Mouse (Mus musculus) heart, embryonic 15.5 days (tissue): ENCODE results near the gene Rln1. TPM values are rescaled to one million over a fixed set of nuclear protein-coding genes. Genes with fewer than 3 reads are reported as not detected.

Experiments
- ATAC-seq: fragments of 200-750 bp; cut with Nextera tagmentation; replicated peaks from 2 replicates; pipeline ENCODE4 v1.8.0; 2017; ENCODE audit warnings: low read depth, moderate TSS enrichment; ENCODE audit not compliant: insufficient number of reproducible peaks, insufficient read depth, low FRiP score
- H3K27ac ChIP-seq: fragments of 300-500 bp; sonication (generic); 2 replicates; pipeline ENCODE4 v1.5.1; 2015; ENCODE audit warnings: mild to moderate bottlenecking, inconsistent platforms
- H3K27me3 ChIP-seq: fragments of 300-500 bp; sonication (generic); 2 replicates; pipeline ENCODE4 v1.6.1; 2015; ENCODE audit warnings: inconsistent platforms
- H3K36me3 ChIP-seq: fragments of 300-500 bp; sonication (generic); 2 replicates; pipeline ENCODE4 v1.6.1; 2015; ENCODE audit warnings: mild to moderate bottlenecking, inconsistent platforms
- H3K4me1 ChIP-seq: fragments of 300-500 bp; sonication (generic); replicated peaks from 2 replicates; pipeline ENCODE4 v1.6.1; 2015; ENCODE audit warnings: inconsistent platforms
- H3K4me2 ChIP-seq: fragments of 300-500 bp; sonication (generic); 2 replicates; pipeline ENCODE4 v1.6.1; 2015; ENCODE audit warnings: inconsistent platforms, mild to moderate bottlenecking, moderate library complexity
- H3K4me3 ChIP-seq: fragments of 300-500 bp; sonication (generic); 2 replicates; pipeline ENCODE4 v1.5.1; 2015; ENCODE audit warnings: mild to moderate bottlenecking, inconsistent platforms
- H3K9ac ChIP-seq: fragments of 300-500 bp; sonication (generic); 2 replicates; pipeline ENCODE4 v1.6.1; 2015; ENCODE audit warnings: mild to moderate bottlenecking, inconsistent platforms
- H3K9me3 ChIP-seq: fragments of 300-500 bp; sonication (generic); replicated peaks from 2 replicates; pipeline ENCODE4 v1.6.1; 2016; ENCODE audit warnings: inconsistent platforms
- WGBS: fragments of 180-500 bp; shearing (Covaris S2); methylation state at CpG from one replicate; pipeline ENCODE4 v1.1.7; 2015; ENCODE audit warnings: mixed read lengths; 5-methylcytosine and 5-hydroxymethylcytosine counted together
- polyA plus RNA-seq: library from polyadenylated mRNA; unstranded; fragments of >200 nt; fragmentation: Nextera tagmentation; extraction: Ambion mirVana; gene quantifications from 2 replicates; pipeline ENCODE4 v1.2.1, GENCODE M21; 2015

Gene Rln1
- polyA plus RNA-seq, 1 experiment from 2014 or later = 0.18 TPM

DNA sequence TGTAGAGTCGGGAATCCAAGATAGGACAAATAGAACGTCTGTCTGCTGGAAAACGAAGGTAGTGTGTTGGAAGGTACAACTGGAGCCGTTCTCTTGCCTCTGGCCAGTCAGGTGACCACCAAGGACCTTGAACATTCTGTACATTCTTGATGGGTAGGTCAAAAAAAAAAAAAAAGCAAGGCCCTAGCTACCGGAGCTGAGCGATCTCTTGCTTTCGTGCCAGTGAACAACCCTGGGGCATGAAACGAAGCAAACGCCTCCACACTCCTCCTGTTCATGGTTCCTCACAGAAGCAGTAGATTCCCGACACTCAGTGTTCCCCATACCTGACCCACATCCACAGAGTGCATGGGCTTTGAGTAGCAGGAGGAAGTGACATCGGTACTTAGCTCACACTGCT lies 21.8 kb upstream of the Rln1 start:
- Histone ChIP-seq H3K4me3 (no peak overlapping the region), H3K9me3 (no peaks in the 10 kb centered on the region), H3K27me3 (no peaks in the 10 kb centered on the region), H3K9ac (no peak overlapping the region), H3K4me1 (peaks cover 15% of the 10 kb centered on the region), H3K36me3 (no peaks in the 10 kb centered on the region; the same call in 1 of the 2 replicates), H3K27ac (no peak overlapping the region), H3K4me2 (no peak overlapping the region)
- 80% methylated on average over 11 of the region's 11 CpGs for WGBS
- no peak for ATAC-seq

DNA sequence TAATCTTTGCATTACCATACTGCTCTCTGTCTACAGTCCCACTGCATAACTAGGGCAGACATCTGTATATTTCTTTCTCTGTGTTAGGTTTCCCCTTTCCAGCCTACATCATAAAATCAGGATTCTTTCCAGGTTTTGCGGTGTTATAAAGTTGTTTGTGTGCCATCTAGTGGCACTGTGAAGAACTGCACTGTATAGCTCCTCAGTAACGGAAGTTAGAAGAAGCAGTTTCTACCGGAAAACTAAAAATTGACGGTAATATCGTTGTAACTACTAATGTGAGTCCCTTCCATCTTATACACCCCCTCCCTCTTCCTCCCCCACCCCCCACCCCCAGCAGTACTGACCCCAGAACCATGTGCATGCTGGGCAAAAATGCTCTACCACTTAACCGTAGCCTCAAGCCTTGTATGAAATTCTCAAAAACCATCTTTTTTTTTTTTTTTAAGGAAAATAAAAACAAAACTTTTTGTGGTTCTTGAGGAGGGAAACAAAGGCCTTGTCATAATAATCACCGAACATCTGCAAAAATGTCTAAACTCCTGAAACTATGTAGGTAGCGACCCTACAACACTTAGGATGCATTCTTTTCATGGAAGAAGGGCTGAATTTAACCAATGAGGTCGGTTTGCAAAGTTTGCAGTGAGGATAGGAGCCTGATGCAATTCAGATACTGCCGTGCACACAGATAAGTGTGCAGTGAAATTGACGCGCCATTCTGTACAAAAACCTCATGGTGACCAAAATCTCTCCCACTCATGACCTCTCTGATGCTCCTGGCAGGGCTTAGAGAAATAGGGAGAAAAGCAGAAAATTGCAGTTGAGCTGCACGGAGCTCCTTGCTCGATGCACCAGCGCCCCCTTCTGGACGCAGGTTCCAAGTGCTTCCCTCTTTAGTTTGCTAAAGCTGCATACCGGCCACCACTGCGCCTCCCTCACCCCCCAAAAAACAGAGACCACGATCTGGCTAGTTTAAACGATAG lies 20.7 kb upstream of the Rln1 start:
- 3% methylated on average over 20 of the region's 20 CpGs for WGBS
- peaks cover 6% of the 10 kb centered on the region for H3K4me1 ChIP-seq
- H3K4me3 ChIP-seq = peak overlapping the region; percentile 47
- peak overlapping the region; percentile 87 for H3K4me2 ChIP-seq
- no peaks in the 10 kb centered on the region for H3K27me3 ChIP-seq
- 0 out of 2 replicates have a peak, but pooled peaks have one; percentile 55 for ATAC-seq
- H3K36me3 ChIP-seq = no peaks in the 10 kb centered on the region; the same call in 1 of the 2 replicates
- H3K9me3 ChIP-seq = no peaks in the 10 kb centered on the region
- H3K9ac ChIP-seq = peak overlapping the region; percentile 33
- 0 out of 2 replicates have a peak overlapping the region, but pooled peaks have one; percentile 15 for H3K27ac ChIP-seq

GRCm38 (mm10) chr19:29350991-29351390 lies 16.5 kb upstream of the Rln1 start:
- Histone ChIP-seq H3K9ac (no peak overlapping the region), H3K4me3 (no peak overlapping the region), H3K4me2 (no peak overlapping the region), H3K27ac (no peak overlapping the region), H3K36me3 (peaks cover 3% of the 10 kb centered on the region; the same call in 1 of the 2 replicates), H3K27me3 (no peaks in the 10 kb centered on the region), H3K9me3 (no peaks in the 10 kb centered on the region), H3K4me1 (peaks cover 3% of the 10 kb centered on the region)
- 52% methylated on average over 5 of the region's 5 CpGs for WGBS
- no peak for ATAC-seq

GRCm38 (mm10) chr19:29345636-29346035 lies 11.2 kb upstream of the Rln1 start:
- WGBS = 77% methylated on average over 6 of the region's 6 CpGs
- no peak overlapping the region for H3K4me2 ChIP-seq

GRCm38 (mm10) chr19:29344868-29345267 lies 10.4 kb upstream of the Rln1 start:
- no peak for ATAC-seq
- Histone ChIP-seq H3K9ac (no peak overlapping the region), H3K27me3 (no peaks in the 10 kb centered on the region), H3K4me2 (no peak overlapping the region), H3K4me3 (no peak overlapping the region), H3K4me1 (no peaks in the 10 kb centered on the region), H3K27ac (no peak overlapping the region), H3K9me3 (no peaks in the 10 kb centered on the region), H3K36me3 (peaks cover 1% of the 10 kb centered on the region; the same call in 1 of the 2 replicates)

More at GRCm38 (mm10) chr19:29345636-29346035, 11.2 kb upstream of the Rln1 start:
- no peak overlapping the region for H3K4me3 ChIP-seq
- no peaks in the 10 kb centered on the region for H3K27me3 ChIP-seq
- ATAC-seq = no peak
- no peak overlapping the region for H3K27ac ChIP-seq
- H3K4me1 ChIP-seq = no peaks in the 10 kb centered on the region
- peaks cover 3% of the 10 kb centered on the region; the same call in 1 of the 2 replicates for H3K36me3 ChIP-seq
- H3K9me3 ChIP-seq = no peaks in the 10 kb centered on the region
- H3K9ac ChIP-seq = no peak overlapping the region

DNA sequence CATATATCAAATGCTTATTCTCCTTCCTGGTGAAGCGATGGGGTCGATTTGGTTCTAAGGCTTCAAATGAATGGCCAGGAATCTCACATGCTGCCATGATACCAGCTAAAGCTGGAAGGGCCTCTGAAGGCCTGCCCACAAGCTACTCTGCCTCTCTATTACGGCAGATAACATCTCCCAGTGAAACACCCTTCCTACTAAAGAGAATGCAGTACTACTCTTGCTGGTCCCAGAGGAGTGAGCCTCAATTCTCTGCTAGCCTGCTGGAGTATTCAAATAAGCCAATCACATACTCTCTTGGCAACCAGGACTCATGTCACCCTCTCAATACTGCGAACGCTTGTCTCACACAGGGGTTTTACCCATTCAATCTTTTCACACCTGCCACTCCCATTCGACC lies 7.8 kb upstream of the Rln1 start:
- no peak overlapping the region for H3K4me3 ChIP-seq
- 63% methylated on average over 6 of the region's 6 CpGs for WGBS
- no peak overlapping the region for H3K27ac ChIP-seq
- no peak overlapping the region for H3K4me2 ChIP-seq
- no peaks in the 10 kb centered on the region for H3K27me3 ChIP-seq
- H3K4me1 ChIP-seq = no peaks in the 10 kb centered on the region
- H3K9ac ChIP-seq = no peak overlapping the region
- no peaks in the 10 kb centered on the region for H3K36me3 ChIP-seq
- H3K9me3 ChIP-seq = no peaks in the 10 kb centered on the region
- ATAC-seq = no peak

DNA sequence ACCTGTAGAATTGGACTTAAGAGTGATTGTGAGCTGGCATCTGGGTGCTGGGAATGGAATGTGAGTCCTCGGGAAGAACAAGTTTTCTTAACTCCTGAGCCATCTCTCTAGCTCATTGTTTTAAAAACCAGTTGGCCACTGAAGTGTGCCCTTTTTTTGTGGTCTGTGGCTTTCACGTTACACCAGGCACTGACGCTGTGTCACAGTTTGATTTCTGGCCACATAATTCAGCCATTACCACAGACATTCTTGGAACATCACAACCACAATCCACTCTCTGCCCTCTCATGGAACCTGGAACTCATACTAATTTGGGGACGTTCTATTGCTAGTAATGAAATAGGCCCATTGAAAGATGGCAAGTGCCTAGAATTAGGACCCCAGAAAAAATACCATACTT lies 6.6 kb upstream of the Rln1 start:
- no peak for ATAC-seq
- H3K4me3 ChIP-seq = no peak overlapping the region
- WGBS = 78% methylated on average over 4 of the region's 4 CpGs

DNA sequence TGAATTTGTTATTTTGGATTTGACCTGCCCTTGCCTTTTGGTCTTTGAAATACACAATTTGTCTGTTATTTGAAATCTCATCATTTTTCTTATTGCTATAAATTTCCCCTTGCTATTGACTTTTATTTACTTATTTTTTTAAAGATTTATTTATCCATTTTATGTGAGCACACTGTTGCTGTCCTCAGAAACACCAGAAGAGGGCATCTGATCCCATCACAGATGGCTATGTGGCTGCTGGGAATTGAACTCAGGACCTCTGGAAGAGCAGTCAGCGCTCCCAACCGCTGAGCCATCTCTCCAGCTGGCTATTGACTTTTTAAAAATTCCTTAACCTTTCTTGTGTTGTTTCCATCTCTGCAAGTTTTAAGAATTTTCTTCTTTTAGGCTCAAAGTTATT lies 2.2 kb upstream of the Rln1 start:
- no peak for ATAC-seq
- Histone ChIP-seq H3K4me1 (peaks cover 10% of the 10 kb centered on the region), H3K9me3 (no peaks in the 10 kb centered on the region), H3K27me3 (0 out of 2 replicates have a peak, but pooled peaks cover 5% of the 10 kb centered on the region), H3K9ac (no peak overlapping the region), H3K4me2 (no peak overlapping the region), H3K27ac (no peak overlapping the region), H3K36me3 (no peaks in the 10 kb centered on the region), H3K4me3 (no peak overlapping the region)
- 84% methylated on average over 2 of the region's 2 CpGs for WGBS

More for the DNA sequence above, 6.6 kb upstream of the Rln1 start:
- Histone ChIP-seq H3K36me3 (no peaks in the 10 kb centered on the region), H3K4me1 (no peaks in the 10 kb centered on the region), H3K9me3 (no peaks in the 10 kb centered on the region), H3K27ac (no peak overlapping the region), H3K4me2 (no peak overlapping the region), H3K9ac (no peak overlapping the region), H3K27me3 (no peaks in the 10 kb centered on the region)

- Histone ChIP-seq H3K4me3 (no peak overlapping the region), H3K4me1 (0 out of 2 replicates have a peak, but pooled peaks cover 3% of the 10 kb centered on the region), H3K4me2 (no peak overlapping the region), H3K27me3 (no peaks in the 10 kb centered on the region), H3K27ac (no peak overlapping the region), H3K9me3 (no peaks in the 10 kb centered on the region), H3K36me3 (no peaks in the 10 kb centered on the region), H3K9ac (no peak overlapping the region)
- ATAC-seq = no peak
- 74% methylated on average over 13 of the region's 13 CpGs for WGBS
These were observed 7.5 kb downstream of the Rln1 start for GRCm38 (mm10) chr19:29326822-29327552.

- Histone ChIP-seq H3K27ac (no peak overlapping the region), H3K4me1 (0 out of 2 replicates have a peak, but pooled peaks cover 3% of the 10 kb centered on the region), H3K4me3 (no peak overlapping the region), H3K36me3 (no peaks in the 10 kb centered on the region), H3K9ac (no peak overlapping the region), H3K27me3 (no peaks in the 10 kb centered on the region), H3K4me2 (no peak overlapping the region), H3K9me3 (no peaks in the 10 kb centered on the region)
- WGBS = 85% methylated on average over 4 of the region's 4 CpGs
- ATAC-seq = no peak
These were observed 8.1 kb downstream of the Rln1 start for GRCm38 (mm10) chr19:29326396-29326795.

- Histone ChIP-seq H3K27ac (no peak overlapping the region), H3K4me3 (peak overlapping the region; percentile 50), H3K9ac (no peak overlapping the region), H3K36me3 (no peaks in the 10 kb centered on the region), H3K4me1 (0 out of 2 replicates have a peak, but pooled peaks cover 3% of the 10 kb centered on the region), H3K27me3 (no peaks in the 10 kb centered on the region), H3K4me2 (peak overlapping the region; percentile 80), H3K9me3 (no peaks in the 10 kb centered on the region)
- no peak for ATAC-seq
- 63% methylated on average over 9 of the region's 9 CpGs for WGBS
These were observed 8.7 kb downstream of the Rln1 start for GRCm38 (mm10) chr19:29325852-29326180.
